Mouse (Mus musculus) kidney, postnatal 0 days (tissue): ENCODE data around the gene Ccdc138. TPM values are rescaled to one million over a fixed set of nuclear protein-coding genes. Genes with fewer than 3 reads are reported as not detected.

ENCODE experiments used
- ATAC-seq: fragments of 200-750 bp; cut with Nextera tagmentation; replicated peaks from 2 replicates; pipeline ENCODE4 v1.8.0; 2017; ENCODE audit warnings: low read depth, moderate number of reproducible peaks, moderate TSS enrichment, moderate library complexity; ENCODE audit not compliant: low FRiP score
- DNase-seq: peaks from one replicate; pipeline ENCODE4 v3.0.0-alpha.2; 2016; ENCODE audit warnings: low spot score
- H3K27ac ChIP-seq: fragments of 300-500 bp; sonication (generic); 2 replicates; pipeline ENCODE4 v1.5.1; 2014; ENCODE audit warnings: mild to moderate bottlenecking
- H3K27me3 ChIP-seq: fragments of 300-500 bp; sonication (generic); 2 replicates; pipeline ENCODE4 v1.6.1; 2014; ENCODE audit warnings: low read length, mixed read lengths; ENCODE audit not compliant: insufficient read depth
- H3K36me3 ChIP-seq: fragments of 300-500 bp; sonication (generic); 2 replicates; pipeline ENCODE4 v1.6.1; 2014; ENCODE audit warnings: low read length, mixed read lengths; ENCODE audit not compliant: insufficient read depth
- H3K4me1 ChIP-seq: fragments of 300-500 bp; sonication (generic); replicated peaks from 2 replicates; pipeline ENCODE4 v1.6.1; 2014; ENCODE audit warnings: antibody characterized with exemption, low read length, mixed read lengths; ENCODE audit not compliant: insufficient read depth
- H3K4me2 ChIP-seq: fragments of 300-500 bp; sonication (generic); 2 replicates; pipeline ENCODE4 v1.6.1; 2014; ENCODE audit warnings: mild to moderate bottlenecking, low read length, moderate library complexity, mixed read lengths
- H3K4me3 ChIP-seq: fragments of 300-500 bp; sonication (generic); replicated peaks from 2 replicates; pipeline ENCODE4 v1.5.1; 2014; ENCODE audit warnings: low read depth, low read length
- H3K9ac ChIP-seq: fragments of 300-500 bp; sonication (generic); 2 replicates; pipeline ENCODE4 v1.6.1; 2014; ENCODE audit warnings: low read depth, low read length
- H3K9me3 ChIP-seq: fragments of 300-500 bp; sonication (generic); replicated peaks from 2 replicates; pipeline ENCODE4 v1.6.1; 2016; ENCODE audit warnings: low read length, inconsistent platforms, mixed read lengths
- CTCF ChIP-seq: IDR thresholded peaks from 2 replicates; pipeline ENCODE4 v1.5.1; 2016; ENCODE audit warnings: antibody characterized with exemption, low read depth, mild to moderate bottlenecking, moderate library complexity
- WGBS: fragments of 180-500 bp; shearing (Covaris S2); extraction: QIAGEN DNeasy Blood & Tissue Kit; methylation state at CpG from one replicate; pipeline ENCODE4 v1.1.7; 2014; 5-methylcytosine and 5-hydroxymethylcytosine counted together
- polyA plus RNA-seq: library from polyadenylated mRNA; unstranded; fragments of >200 nt; fragmentation: Nextera tagmentation; extraction: Ambion mirVana; gene quantifications from 2 replicates; pipeline ENCODE4 v1.2.1, GENCODE M21; 2015

Ccdc138 gene
- 4.6 and 5.5 TPM in 2 replicates for polyA plus RNA-seq

DNA sequence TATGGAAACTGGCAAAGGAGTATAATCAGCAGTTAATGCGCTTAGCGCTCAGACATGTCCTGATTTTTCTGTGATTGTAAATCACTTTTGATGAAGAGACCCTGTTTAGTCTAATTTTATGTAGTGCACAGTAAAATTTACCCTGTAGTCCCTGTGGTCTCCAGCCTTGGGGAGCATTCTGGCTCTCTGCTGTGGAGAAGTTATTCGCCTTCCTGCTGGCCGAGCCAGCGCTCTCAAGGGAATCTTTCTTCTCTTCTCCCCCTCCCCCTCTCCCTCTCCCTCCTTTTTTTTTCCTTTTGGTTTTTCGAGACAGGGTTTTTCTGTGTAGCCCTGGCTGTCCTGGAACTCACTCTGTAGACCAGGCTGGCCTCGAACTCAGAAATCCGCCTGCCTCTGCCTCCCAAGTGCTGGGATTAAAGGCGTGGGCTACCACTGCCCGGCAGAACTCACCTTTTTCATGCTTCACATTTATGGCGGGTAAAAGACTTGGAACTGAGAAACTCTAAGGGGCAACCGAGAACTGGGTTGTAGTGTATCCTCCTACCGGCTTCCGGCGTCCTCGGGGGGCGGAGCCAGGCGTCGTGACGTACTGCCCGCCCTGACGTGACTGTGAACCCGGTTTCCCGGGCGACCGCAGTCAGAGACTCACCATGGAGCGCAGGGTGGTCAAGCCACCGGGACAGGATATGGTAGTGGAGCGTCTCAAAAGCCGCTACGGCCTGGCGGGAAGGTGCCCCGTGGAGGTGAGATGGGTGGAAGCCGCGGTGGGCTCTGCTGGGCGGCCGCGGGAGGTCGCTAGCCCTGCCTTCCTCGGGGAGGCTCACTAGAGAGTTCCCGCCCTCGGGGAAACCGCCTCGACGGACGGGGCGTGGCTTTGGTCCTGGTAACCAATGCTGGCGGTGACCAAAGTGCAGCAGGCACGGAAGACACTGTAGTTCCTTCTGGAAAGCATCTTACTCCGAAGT, at the start of gene Ccdc138:
Gene Ccdc138, plus strand, starts transcription at position 629 of the 965 bp plus-strand sequence.
- WGBS = 2% methylated on average over 50 of the region's 50 CpGs
- Histone ChIP-seq H3K36me3 (0 out of 2 replicates have a peak, but pooled peaks cover 10% of the 10 kb centered on the region), H3K4me3 (peak within 1 kb of the TSS; percentile 74), H3K4me1 (no peaks in the 10 kb centered on the region), H3K27me3 (no peaks in the 10 kb centered on the region), H3K9me3 (no peaks in the 10 kb centered on the region), H3K9ac (peak within 1 kb of the TSS; percentile 71), H3K27ac (peak within 1 kb of the TSS; percentile 92), H3K4me2 (peak within 1 kb of the TSS; percentile 57)
- DNase-seq (peak; percentile 94), ATAC-seq (peak; percentile 99)
- peak; percentile 60 for TF ChIP-seq CTCF

DNA sequence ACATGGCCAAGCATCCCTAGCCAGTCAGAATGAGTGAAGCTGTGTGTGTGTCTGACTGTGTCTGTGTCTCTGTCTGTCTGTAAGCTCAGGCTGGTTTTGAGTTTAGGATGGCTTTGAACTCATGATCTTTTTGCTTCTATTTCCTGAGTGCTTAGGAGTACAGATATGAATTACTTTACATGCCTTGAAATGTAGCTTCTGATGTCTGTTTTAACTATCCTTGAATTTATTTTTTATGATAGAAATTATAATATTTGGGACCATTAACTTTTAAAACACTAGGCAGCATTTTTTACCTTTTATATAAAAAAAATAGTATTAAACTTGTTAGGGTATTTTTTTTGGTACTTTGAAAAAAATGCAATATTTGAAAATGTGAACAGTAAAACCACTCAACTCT, 46.2 kb upstream of the Ccdc138 start:
- Histone ChIP-seq H3K4me3 (no peak overlapping the region), H3K9me3 (no peaks in the 10 kb centered on the region), H3K36me3 (peaks cover 23% of the 10 kb centered on the region), H3K9ac (no peak overlapping the region), H3K4me1 (no peaks in the 10 kb centered on the region), H3K27ac (no peak overlapping the region), H3K27me3 (no peaks in the 10 kb centered on the region), H3K4me2 (no peak overlapping the region)
- DNase-seq (no peak), ATAC-seq (no peak)
- TF ChIP-seq CTCF = no peak

- H3K9ac ChIP-seq = no peak overlapping the region
- no peaks in the 10 kb centered on the region for H3K9me3 ChIP-seq
- no peak for TF ChIP-seq CTCF
- no peaks in the 10 kb centered on the region for H3K27me3 ChIP-seq
- H3K4me1 ChIP-seq = no peaks in the 10 kb centered on the region
- peaks cover 23% of the 10 kb centered on the region for H3K36me3 ChIP-seq
- no peak overlapping the region for H3K4me3 ChIP-seq
- 98% methylated on average over 1 of the region's 1 CpGs for WGBS
- no peak overlapping the region for H3K4me2 ChIP-seq
- DNase-seq = no peak
- no peak overlapping the region for H3K27ac ChIP-seq
- ATAC-seq = no peak
Observed at GRCm38 (mm10) chr10:58452185-58452584, 45.6 kb upstream of the Ccdc138 start.

GRCm38 (mm10) chr10:58459896-58460295, 37.9 kb upstream of the Ccdc138 start:
- DNase-seq (no peak), ATAC-seq (no peak)
- WGBS = 90% methylated on average over 1 of the region's 1 CpGs
- Histone ChIP-seq H3K9ac (no peak overlapping the region), H3K4me3 (no peak overlapping the region), H3K4me2 (no peak overlapping the region), H3K9me3 (no peaks in the 10 kb centered on the region), H3K27ac (no peak overlapping the region), H3K4me1 (no peaks in the 10 kb centered on the region), H3K27me3 (no peaks in the 10 kb centered on the region), H3K36me3 (peaks cover 27% of the 10 kb centered on the region; the same call in 1 of the 2 replicates)
- TF ChIP-seq CTCF = no peak

DNA sequence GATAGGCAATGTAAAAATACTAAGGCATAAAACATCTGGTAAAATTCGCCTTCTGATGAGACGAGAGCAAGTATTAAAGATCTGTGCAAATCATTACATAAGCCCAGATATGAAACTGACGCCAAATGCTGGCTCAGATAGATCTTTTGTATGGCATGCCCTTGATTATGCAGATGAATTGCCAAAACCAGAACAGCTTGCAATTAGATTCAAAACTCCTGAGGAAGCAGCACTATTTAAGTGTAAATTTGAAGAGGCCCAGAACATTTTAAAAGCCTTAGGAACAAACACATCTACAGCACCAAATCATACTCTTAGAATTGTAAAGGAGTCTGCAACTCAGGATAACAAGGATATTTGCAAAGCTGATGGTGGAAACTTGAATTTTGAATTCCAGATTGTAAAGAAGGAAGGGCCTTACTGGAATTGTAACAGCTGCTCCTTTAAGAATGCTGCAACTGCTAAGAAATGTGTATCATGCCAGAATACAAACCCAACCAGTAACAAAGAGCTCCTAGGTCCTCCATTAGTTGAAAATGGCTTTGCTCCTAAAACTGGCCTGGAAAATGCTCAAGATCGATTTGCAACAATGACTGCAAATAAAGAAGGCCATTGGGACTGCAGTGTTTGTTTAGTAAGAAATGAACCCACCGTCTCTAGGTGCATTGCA, 20.5 kb upstream of the Ccdc138 start:
- Histone ChIP-seq H3K4me1 (no peaks in the 10 kb centered on the region), H3K4me3 (no peak overlapping the region), H3K9ac (no peak overlapping the region), H3K36me3 (peaks cover 39% of the 10 kb centered on the region), H3K27me3 (no peaks in the 10 kb centered on the region), H3K4me2 (no peak overlapping the region), H3K27ac (no peak overlapping the region), H3K9me3 (no peaks in the 10 kb centered on the region)
- no peak for TF ChIP-seq CTCF
- WGBS = 96% methylated on average over 5 of the region's 5 CpGs
- DNase-seq (no peak), ATAC-seq (no peak)

DNA sequence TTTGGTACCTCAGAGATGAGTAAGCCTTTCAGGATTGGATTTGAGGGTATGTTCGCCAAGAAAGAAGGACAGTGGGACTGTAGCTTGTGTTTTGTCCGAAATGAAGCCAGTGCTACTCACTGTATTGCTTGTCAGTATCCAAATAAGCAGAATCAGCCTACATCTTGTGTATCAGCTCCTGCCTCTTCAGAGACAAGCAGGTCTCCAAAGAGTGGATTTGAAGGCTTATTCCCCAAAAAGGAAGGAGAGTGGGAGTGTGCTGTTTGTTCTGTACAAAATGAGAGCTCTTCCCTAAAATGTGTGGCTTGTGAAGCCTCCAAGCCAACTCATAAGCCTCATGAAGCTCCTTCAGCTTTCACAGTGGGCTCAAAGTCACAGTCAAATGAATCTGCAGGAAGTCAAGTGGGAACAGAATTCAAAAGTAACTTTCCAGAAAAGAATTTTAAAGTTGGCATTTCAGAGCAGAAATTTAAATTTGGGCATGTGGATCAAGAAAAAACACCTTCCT, 19.6 kb upstream of the Ccdc138 start:
- no peak for TF ChIP-seq CTCF
- Histone ChIP-seq H3K27me3 (no peaks in the 10 kb centered on the region), H3K27ac (no peak overlapping the region), H3K9ac (no peak overlapping the region), H3K4me2 (no peak overlapping the region), H3K36me3 (peaks cover 41% of the 10 kb centered on the region), H3K4me1 (no peaks in the 10 kb centered on the region), H3K9me3 (no peaks in the 10 kb centered on the region), H3K4me3 (no peak overlapping the region)
- WGBS = 98% methylated on average over 2 of the region's 2 CpGs
- ATAC-seq (no peak), DNase-seq (no peak)
